Mouse (Mus musculus) right cerebral cortex, postnatal 14 days (tissue): ENCODE results near the gene Dmc1.

Experiments used
- DNase-seq: peaks from one replicate; pipeline ENCODE4 v3.0.0; 2022

The Dmc1 gene

DNA sequence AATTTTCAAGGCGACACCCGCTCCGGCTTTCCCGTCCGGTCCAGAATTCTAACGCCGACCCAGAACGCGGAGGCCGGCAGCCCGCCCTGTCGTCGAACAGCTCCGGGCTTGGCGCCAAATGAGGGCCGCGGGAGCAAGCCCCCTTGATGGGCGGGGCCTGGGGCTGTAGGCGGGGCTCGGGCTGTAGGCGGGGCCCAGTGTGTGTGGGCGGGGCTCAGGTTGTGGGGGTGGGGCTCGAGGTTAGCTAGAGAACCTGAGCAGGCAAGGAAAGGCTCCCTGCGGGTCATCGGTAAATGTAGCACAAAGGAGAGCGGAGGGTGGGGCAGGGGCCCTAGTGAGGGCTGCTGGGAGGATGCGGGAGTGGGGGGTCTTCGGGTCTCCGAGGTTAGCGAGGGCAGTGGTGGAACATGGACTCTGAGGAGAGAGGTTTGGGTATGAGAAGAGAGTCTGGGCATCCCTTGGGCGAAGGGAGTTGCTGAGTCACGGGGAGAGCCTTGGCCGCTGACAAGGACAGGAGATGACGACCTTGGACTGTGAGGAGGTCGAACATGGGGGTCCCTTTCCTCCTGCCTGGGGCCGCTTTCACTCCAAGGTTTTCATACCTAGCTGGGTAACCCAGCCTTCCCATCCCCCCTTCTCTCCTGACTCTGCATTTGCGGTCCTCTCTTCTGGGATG, at the start of gene Dmc1:
TSS of gene Dmc1 (minus strand) at position 120 of the 676 bp plus-strand sequence.
- peak; percentile 33 for DNase-seq

DNA sequence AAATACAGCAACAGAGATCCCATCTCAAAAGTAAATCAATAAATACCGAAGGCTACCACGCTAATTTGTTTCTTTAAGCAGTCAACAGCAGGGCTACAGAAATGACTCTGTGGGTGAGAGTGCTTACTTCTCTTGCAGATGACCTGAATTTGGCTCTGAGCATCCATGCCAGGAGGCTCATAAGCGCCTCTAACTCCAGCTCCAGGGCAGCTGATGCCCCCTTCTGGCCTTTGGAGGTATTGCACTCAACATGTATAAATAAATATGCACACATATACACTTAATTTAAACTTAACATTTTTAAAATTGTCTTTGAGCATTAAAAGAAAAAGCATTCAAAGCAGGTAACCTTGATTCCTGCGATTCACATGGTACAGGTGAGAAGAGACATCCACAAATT, 46.6 kb upstream of the Dmc1 start:
- no peak for DNase-seq

- peak; percentile 59 for DNase-seq
Measured at GRCm38 (mm10) chr15:79650569-79650968, 45.7 kb upstream of the Dmc1 start.

DNA sequence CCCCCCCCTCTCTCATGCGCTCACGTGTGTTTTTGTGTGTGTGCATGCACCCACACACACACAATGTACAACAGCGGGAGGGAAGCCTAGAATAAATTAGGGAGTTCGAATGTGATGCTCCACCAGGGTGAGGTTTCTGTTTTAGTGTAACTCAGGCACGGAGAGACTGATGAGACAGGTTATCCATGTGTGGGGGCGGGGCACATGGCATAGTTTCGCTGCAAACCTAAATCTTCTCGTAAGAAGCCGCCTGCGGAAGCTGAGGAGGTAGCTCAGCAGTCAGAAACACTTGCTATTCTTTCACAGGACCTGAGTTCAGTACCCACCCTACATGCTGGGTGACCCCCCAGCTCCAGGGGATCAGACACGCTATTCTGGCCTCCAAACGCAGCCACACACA, 43.2 kb upstream of the Dmc1 start:
- peak; percentile 40 for DNase-seq

DNA sequence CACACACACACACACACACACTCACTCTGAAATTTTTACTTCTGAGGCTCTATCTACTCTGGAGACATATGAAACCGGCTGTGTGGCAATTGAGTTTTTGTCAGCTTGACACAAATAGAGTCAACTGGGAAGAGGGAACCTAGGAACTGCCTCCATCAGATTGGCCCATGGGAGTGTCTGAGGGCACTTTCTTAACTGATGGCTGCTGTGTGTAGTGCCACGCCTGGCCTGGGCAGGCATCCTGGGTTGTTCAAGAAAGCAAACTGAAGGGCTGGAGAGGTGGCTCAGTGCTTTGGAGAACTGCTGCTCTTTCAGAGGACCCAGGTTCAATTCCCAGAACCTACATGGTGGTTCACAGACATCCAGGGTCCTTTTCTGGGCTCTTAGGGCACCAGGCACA, 40.6 kb upstream of the Dmc1 start:
- DNase-seq = no peak

DNA sequence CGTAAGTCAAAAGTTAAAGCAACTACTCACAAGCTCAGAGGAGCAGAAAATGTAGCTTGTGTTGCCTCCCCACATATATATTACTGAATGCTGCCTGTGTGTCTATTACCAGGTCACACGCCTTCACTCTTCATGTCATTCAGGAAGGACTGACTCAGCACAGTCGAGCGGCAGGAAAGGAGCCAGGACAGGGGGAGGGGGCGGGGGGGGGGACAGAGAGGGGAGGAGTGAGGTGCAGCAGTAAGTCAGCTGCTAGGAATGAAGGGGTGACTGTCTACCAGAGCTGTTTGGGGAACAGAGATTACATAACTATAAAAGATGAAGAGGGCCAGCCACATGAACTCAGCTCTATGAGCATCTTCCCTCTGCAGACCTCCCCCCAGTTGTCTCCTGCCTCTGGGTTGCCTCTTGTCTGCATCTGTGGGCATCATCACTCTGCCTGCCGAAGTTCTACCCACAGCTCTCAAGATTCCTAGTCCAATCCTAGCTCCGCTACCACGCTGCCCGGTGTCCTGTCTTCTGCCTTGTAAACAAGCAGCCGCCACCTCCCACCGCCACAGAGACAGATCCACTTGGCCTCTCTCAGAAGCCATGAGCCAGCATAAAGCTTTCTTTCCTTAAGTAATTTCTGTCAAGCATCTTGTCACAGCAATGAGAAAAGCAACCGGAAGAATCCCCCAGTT, 36.4 kb upstream of the Dmc1 start:
- no peak for DNase-seq

DNA sequence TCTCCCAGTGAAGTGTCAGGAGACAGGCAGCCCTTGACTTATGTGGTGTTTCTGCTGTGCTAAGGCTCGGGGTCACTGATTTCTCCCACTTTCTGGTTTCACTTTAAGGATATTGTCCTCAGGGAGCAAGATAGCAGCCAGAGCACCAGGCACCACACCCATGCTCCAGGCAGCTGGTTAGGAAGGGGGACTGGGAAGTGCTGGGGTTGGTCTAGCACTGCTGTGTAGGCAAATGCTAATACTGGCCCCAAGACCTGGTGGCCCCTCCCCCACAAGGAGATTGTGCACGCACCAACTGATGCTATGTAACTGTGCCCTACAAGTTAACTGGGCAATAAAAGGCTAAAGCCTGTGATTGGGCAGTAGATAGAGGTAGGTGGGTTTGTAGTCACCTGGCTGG, 25.6 kb upstream of the Dmc1 start:
- DNase-seq = no peak

GRCm38 (mm10) chr15:79619770-79620414, 15.0 kb upstream of the Dmc1 start:
- DNase-seq = no peak

- no peak for DNase-seq
Measured at GRCm38 (mm10) chr15:79618456-79618855, 13.5 kb upstream of the Dmc1 start.

DNA sequence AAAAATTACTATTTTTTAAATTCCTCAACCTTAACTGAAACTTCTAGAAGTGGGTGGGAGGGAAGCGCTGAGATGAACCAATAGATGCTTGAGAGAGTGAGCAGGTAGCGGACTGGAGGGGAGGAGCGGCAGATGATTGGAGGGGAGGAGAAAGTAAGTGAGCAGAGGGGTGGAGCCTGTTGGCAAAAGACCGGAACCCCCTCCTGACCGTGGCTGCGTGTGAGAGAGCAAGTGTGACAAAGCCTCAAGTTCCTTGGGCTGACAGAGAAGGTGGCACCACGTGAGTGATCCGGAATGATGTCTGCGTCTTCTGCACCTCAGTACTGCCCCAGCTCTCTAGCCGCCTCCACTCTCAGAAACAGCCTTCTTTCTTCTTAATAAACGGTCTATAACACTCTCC, 12.2 kb upstream of the Dmc1 start:
- no peak for DNase-seq

- no peak for DNase-seq
Measured at GRCm38 (mm10) chr15:79616729-79617128, 11.8 kb upstream of the Dmc1 start.

DNA sequence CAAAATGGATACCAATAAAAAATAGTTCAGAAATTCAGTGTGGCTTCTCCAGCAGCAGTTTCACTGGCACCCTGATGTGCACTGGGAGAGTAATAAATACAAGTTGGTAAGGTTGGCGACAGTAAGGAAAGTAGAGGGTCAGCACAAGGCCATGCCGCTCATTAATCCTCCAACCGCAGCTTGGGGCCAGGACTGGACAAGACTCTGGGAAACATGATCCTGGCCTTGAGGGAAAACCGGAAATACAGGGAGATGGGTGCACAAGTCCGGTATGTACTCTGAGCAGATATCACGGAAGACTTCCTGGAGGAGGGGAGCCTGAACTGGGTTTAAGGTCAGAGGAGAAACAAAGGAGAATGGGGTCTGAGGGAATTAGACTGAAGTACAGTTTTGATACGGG, 10.6 kb upstream of the Dmc1 start:
- DNase-seq = no peak

DNA sequence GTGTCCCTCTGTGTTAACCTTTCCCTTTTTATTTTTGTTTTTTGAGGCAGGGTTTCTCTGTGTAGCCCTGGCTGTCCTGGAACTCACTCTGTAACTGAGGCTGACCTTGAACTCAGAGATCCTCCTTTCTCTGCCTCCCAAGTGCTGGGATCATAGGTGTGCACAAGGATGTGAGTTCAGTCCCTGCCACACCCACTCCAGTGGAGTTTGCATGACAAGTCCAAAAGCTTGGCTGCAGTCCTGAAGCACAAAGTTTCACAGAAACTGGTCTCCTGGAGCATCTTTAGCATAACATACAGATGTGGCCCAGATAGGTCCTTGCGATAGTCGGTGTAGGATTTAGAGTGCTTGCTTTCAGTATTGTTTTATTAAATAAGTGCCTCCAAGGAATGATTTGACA, 4.3 kb upstream of the Dmc1 start:
- no peak for DNase-seq

DNA sequence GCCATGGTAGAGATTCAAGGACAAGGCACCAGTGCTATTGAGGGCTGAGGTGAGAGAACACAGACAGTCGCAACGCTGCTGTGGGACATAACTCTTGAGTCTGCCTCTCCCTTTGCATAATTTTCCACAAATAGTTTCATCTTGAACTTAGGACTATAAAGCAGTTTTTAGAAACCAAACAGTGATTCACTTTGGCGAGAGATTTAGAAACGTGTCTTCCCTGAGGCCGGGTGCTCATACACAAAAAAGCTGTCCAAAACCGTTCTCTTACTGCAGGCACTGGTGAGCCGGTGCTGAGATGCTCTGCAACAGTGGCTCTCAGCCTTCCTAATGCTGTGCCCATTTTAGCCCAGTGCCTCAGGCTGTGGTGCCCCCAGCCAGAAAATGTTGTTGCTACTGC, 3.3 kb upstream of the Dmc1 start:
- no peak for DNase-seq

- DNase-seq = no peak
Measured at GRCm38 (mm10) chr15:79607757-79608156, 2.8 kb upstream of the Dmc1 start.

DNA sequence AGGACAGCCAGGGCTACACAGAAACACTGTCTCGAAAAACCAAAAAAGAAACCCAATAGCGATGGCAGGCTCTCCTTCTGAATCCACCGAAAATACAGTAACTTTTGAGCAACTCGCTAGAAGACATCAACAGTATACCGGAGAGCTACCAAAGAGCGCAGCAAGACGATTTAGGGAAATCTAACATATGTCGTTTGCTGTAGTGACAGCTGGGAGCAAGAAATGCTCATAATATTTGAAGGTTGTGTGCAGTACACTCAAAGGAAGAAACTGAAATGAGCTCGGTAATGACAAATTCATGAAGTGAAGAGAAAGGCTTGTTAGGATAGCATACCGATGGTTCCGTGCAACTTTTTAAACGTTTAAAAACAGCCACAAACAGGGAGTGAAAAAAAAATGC, 1.3 kb upstream of the Dmc1 start:
- DNase-seq = no peak

- no peak for DNase-seq
Measured at GRCm38 (mm10) chr15:79600176-79600575, 4.7 kb downstream of the Dmc1 start.

- DNase-seq = no peak
Measured at GRCm38 (mm10) chr15:79598715-79599114, 6.2 kb downstream of the Dmc1 start.

DNA sequence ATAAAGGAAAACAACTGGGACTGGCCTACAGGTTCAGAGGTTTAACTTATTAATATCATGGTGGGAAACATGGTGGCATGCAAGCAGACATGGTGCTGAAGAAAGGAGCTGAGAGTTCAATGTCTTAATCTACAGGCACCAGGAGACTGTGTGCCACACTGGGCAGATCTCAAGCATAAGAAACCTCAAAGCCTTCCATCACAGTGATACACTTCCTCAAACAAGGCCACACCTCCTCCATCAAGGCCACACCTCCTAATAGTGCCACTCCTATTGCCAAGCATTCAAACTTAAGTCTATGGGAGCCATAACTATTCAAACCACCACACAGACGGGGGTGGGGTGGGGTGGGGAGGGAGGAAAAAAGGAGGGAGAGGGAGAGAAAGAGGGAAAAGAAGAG, 23.3 kb downstream of the Dmc1 start:
- no peak for DNase-seq

DNA sequence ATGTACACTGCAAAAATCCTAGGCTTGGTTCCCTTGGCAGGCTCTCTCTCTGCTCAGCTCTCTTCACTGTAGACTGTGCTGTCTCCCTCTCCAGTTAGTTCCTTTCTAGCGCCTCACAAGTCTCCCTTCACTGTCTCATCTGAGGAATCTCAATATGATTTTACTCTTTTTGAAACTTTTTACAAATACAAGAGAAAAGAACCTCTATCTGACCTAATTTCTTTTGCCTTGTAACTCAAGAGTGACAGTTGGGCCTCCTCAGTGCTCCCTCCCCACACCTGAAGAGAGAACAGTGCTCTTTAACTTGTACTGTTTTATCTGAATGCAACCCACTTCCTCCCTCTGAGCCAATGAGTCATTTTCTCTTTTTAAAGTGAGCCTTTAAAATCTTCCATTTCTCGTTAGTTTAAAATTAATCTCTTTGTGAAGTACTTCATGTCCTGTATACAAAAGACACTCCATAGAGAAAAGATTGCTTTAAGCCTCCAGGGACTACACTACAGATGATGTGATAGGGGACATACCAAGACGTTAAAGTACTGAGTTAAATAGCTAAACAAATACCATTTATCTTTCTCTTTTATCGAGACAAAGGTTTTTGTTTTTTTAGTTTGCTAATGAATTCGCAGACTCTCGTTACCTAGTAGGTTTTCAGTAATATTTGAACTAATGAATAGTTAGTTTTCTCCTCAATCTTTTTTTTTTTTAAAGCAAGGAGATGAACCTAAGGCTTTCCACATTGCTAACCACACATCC, 27.1 kb downstream of the Dmc1 start:
- no peak for DNase-seq

DNA sequence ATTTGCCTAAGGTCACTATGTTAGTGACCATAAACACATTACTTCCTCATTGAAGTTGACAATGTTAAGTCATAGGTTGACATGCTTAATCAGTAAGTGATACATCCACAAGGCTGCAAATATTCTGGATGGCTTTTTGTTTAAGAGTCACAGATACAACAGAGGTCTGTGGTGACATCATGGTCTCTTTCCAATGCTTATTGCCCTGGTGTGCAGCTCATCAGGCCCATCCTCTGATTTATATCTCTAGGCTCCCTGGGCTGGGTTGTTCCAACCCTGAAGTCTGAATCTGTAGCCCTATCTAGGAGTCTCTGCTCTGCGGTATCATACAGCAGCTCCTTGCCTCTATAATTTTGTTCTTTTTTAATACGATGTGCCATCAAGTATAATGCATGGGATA, 28.0 kb downstream of the Dmc1 start:
- no peak for DNase-seq

DNA sequence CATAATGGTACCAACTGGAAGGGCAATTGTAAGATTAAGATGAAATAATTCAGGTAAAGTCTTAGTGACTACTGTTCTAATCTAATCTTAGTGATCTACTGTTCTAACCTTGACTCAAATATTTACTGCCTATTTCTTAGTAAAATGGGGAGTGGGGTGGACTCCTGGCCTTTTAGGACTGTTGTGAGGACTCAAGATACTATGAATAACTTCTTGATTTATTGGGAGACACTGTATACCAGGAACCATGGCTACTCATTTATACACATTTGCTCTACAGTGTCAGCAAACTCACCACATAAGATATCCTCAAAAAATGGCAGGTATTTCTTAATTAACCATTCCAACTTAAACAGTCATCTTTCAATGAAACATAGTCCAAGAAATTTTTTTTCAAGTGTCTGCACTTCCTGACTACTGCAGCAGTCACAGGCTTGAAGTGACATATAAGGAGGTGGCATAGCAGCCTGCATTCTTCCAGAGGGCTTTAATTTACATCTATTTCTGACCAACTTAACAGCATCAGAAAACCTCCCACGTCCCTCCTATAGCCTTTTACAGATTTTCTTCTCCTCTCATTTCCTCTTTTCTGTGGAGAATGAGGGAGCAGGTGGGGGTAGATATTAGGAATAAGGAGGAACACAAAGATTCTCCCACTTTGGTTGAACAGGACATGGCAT, 29.2 kb downstream of the Dmc1 start:
- no peak for DNase-seq

- DNase-seq = peak; percentile 24
Measured at GRCm38 (mm10) chr15:79562417-79562816, 42.5 kb downstream of the Dmc1 start.
